Mouse (Mus musculus): ENCODE data around the gene Tmem189. TPM values are rescaled to one million over a fixed set of nuclear protein-coding genes. Genes with fewer than 3 reads are reported as not detected.
A peak's percentile ranks its signal among the peaks of the same experiment; 100 is the strongest.

Tmem189 gene
- polyA plus RNA-seq, 1 experiment from 2014 or later: 40.9 TPM

GRCm38 (mm10) chr2:167628872-167629271, 60.8 kb downstream of the Tmem189 start:
- Histone ChIP-seq H3K27ac (replicated peaks in 1 of 2; ENCODE audit: control insufficient read depth in 1 of 2, insufficient read depth in 1 of 2, low read depth in 2 of 2, low read length in 2 of 2) (peak overlapping the region; percentile 54 to 73), H3K36me3 (ENCODE audit: control insufficient read depth, insufficient read depth, low read length) (peaks cover 21% of the 10 kb centered on the region), H3K9me3 (ENCODE audit: control insufficient read depth, low read length) (no peaks in the 10 kb centered on the region), H3K4me1 (ENCODE audit: control insufficient read depth in 2 of 2, insufficient read depth in 2 of 2, low read length in 2 of 2) (peaks cover 38 to 59% of the 10 kb centered on the region in 2 experiments), H3K4me3 (ENCODE audit: control insufficient read depth in 1 of 2, insufficient read depth in 1 of 2, low read depth in 1 of 2, low read length in 2 of 2) (no peak overlapping the region), H3K27me3 (ENCODE audit: control insufficient read depth, insufficient read depth, low read length) (no peaks in the 10 kb centered on the region), H3K4me2 (ENCODE audit: low read length) (peak overlapping the region; percentile 68), H3K9ac (ENCODE audit: low read length) (peak overlapping the region; percentile 93; the same call in 1 of the 2 replicates)
- no peak for ATAC-seq (ENCODE audit: insufficient number of reproducible peaks, insufficient read depth, low FRiP score, low read depth)
- 6% methylated on average over 4 of the region's 4 CpGs for WGBS

DNA sequence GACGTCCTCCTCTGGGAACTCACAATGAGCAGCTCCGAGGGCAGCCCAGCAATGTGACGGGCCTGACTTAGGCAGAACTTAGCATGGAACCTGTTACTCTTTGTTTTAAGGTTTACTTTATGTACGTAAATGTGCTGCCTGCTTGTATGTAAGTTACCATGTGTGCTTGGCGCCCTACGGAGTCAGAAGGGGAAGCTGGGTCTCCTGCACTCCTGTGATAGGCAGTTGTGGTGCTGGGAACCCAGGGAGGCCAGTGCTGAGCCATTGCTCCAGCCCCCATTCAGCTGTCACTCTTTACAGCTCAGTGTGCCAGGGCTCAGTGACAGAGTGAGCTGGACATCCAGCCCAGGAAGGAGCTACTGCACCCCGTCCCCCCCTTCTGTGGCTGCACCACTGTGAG, 62.6 kb downstream of the Tmem189 start:
- H3K27me3 ChIP-seq (ENCODE audit: control insufficient read depth, insufficient read depth, low read length): no peaks in the 10 kb centered on the region
- H3K27ac ChIP-seq (replicated peaks in 1 of 2; ENCODE audit: control insufficient read depth in 1 of 2, insufficient read depth in 1 of 2, low read depth in 2 of 2, low read length in 2 of 2): no peak overlapping the region
- H3K36me3 ChIP-seq (ENCODE audit: control insufficient read depth, insufficient read depth, low read length): peaks cover 21% of the 10 kb centered on the region
- H3K4me3 ChIP-seq (ENCODE audit: control insufficient read depth in 1 of 2, insufficient read depth in 1 of 2, low read depth in 1 of 2, low read length in 2 of 2): no peak overlapping the region
- H3K4me1 ChIP-seq (ENCODE audit: control insufficient read depth in 2 of 2, insufficient read depth in 2 of 2, low read length in 2 of 2): peaks cover 35 to 58% of the 10 kb centered on the region in 2 experiments
- H3K4me2 ChIP-seq (ENCODE audit: low read length): no peak overlapping the region
- no peak for ATAC-seq (ENCODE audit: insufficient number of reproducible peaks, insufficient read depth, low FRiP score, low read depth)
- no peaks in the 10 kb centered on the region for H3K9me3 ChIP-seq (ENCODE audit: control insufficient read depth, low read length)
- 84% methylated on average over 7 of the region's 7 CpGs for WGBS
- no peak overlapping the region for H3K9ac ChIP-seq (ENCODE audit: low read length)

- Histone ChIP-seq H3K4me1 (ENCODE audit: control insufficient read depth in 2 of 2, insufficient read depth in 2 of 2, low read length in 2 of 2) (peaks cover 40 to 62% of the 10 kb centered on the region in 2 experiments), H3K4me2 (ENCODE audit: low read length) (no peak overlapping the region), H3K27me3 (ENCODE audit: control insufficient read depth, insufficient read depth, low read length) (no peaks in the 10 kb centered on the region), H3K27ac (replicated peaks in 1 of 2; ENCODE audit: control insufficient read depth in 1 of 2, insufficient read depth in 1 of 2, low read depth in 2 of 2, low read length in 2 of 2) (0 out of 4 replicates have a peak overlapping the region, but pooled peaks of 1 of the 2 experiments have one; percentile 26), H3K9me3 (ENCODE audit: control insufficient read depth, low read length) (no peaks in the 10 kb centered on the region), H3K36me3 (ENCODE audit: control insufficient read depth, insufficient read depth, low read length) (peaks cover 21% of the 10 kb centered on the region), H3K9ac (ENCODE audit: low read length) (no peak overlapping the region), H3K4me3 (ENCODE audit: control insufficient read depth in 1 of 2, insufficient read depth in 1 of 2, low read depth in 1 of 2, low read length in 2 of 2) (no peak overlapping the region)
- ATAC-seq (ENCODE audit: insufficient number of reproducible peaks, insufficient read depth, low FRiP score, low read depth): no peak
- 45% methylated on average over 2 of the region's 2 CpGs for WGBS
Observed at GRCm38 (mm10) chr2:167625670-167626069, 64.0 kb downstream of the Tmem189 start.

DNA sequence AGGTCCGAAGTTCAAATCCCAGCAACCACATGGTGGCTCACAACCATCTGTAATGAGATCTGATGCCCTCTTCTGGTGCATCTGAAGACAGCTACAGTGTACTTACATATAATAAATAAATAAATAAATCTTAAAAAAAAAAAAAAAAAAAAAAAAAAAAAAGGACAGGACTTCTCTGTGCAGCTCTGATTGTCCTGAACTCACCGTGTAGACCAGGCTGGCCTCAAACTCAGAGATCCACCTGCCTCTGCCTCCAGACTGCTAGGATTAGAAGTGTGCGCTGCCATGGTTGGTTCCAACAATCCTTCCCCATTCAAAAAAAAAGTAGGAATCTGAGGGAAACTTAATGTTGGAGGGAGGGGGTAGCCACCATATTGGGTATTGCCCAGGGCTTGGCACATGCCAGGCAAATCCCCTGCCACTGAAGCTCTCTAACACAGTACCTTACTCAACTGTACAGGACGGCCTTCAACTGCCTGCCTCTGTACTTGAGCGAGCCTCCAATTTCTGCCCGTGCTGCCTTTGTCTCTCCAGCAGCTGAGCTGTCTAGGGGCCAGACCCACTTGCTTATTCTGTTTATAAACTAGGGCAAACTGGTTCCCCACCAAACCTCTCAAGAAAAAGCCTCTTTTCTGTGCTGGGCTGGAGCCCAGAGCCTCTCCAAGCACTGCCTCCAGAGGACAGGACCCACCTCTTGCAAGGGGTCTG, 65.1 kb downstream of the Tmem189 start:
- Histone ChIP-seq H3K4me3 (ENCODE audit: control insufficient read depth in 1 of 2, insufficient read depth in 1 of 2, low read depth in 1 of 2, low read length in 2 of 2) (no peak overlapping the region), H3K36me3 (ENCODE audit: control insufficient read depth, insufficient read depth, low read length) (peaks cover 21% of the 10 kb centered on the region), H3K4me1 (ENCODE audit: control insufficient read depth in 2 of 2, insufficient read depth in 2 of 2, low read length in 2 of 2) (peaks cover 29 to 51% of the 10 kb centered on the region in 2 experiments), H3K9me3 (ENCODE audit: control insufficient read depth, low read length) (no peaks in the 10 kb centered on the region), H3K27ac (replicated peaks in 1 of 2; ENCODE audit: control insufficient read depth in 1 of 2, insufficient read depth in 1 of 2, low read depth in 2 of 2, low read length in 2 of 2) (no peak overlapping the region), H3K27me3 (ENCODE audit: control insufficient read depth, insufficient read depth, low read length) (no peaks in the 10 kb centered on the region), H3K9ac (ENCODE audit: low read length) (no peak overlapping the region), H3K4me2 (ENCODE audit: low read length) (no peak overlapping the region)
- no peak for ATAC-seq (ENCODE audit: insufficient number of reproducible peaks, insufficient read depth, low FRiP score, low read depth)
- WGBS: 89% methylated on average over 6 of the region's 6 CpGs

DNA sequence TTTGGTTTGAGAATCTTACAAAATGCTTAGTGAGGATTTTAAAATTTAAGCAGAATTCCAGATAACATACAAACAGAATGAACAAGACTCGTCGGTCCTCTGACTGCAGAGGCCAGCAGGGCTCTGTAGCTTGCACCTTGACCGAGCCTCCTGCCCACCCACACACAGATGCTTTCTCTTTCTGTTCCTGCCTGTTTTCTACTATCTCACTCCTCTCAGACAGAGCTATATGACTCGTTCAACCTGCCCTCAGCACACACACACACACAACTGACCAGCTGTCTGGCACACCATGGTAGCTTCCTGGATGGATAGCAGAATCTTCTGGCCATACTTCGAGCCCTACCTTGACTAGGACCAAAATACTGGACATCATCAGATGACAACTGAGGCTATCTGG, 66.7 kb downstream of the Tmem189 start:
- 42% methylated on average over 5 of the region's 5 CpGs for WGBS
- ATAC-seq (ENCODE audit: insufficient number of reproducible peaks, insufficient read depth, low FRiP score, low read depth): no peak

DNA sequence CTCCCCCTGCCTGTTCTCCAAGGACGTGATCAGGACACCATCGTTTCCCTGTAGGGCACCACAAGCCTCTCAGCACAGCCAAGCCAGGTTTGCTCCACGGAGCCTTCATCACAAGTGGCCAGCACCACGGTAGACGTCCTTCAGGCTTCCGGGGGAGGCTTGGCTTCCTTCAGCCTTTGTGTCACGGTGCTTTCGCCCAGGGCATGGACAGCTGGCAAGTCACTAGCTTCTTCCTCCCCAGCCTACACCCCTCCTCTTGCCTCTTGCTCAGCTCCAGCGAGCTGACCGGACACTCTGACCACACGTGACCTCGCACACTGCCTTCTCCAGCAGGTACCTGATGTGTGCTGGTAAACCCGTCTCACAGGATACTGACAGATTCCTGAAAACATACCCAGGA, 67.3 kb downstream of the Tmem189 start:
- no peaks in the 10 kb centered on the region for H3K9me3 ChIP-seq (ENCODE audit: control insufficient read depth, low read length)
- no peak for ATAC-seq (ENCODE audit: insufficient number of reproducible peaks, insufficient read depth, low FRiP score, low read depth)
- 0 out of 4 replicates have a peak overlapping the region, but pooled peaks of 1 of the 2 experiments have one; percentile 8 for H3K27ac ChIP-seq (replicated peaks in 1 of 2; ENCODE audit: control insufficient read depth in 1 of 2, insufficient read depth in 1 of 2, low read depth in 2 of 2, low read length in 2 of 2)
- H3K36me3 ChIP-seq (ENCODE audit: control insufficient read depth, insufficient read depth, low read length): peaks cover 13% of the 10 kb centered on the region
- peaks cover 16 to 35% of the 10 kb centered on the region in 2 experiments for H3K4me1 ChIP-seq (ENCODE audit: control insufficient read depth in 2 of 2, insufficient read depth in 2 of 2, low read length in 2 of 2)
- 61% methylated on average over 13 of the region's 13 CpGs for WGBS
- H3K4me3 ChIP-seq (ENCODE audit: control insufficient read depth in 1 of 2, insufficient read depth in 1 of 2, low read depth in 1 of 2, low read length in 2 of 2): no peak overlapping the region
- no peak overlapping the region for H3K4me2 ChIP-seq (ENCODE audit: low read length)
- H3K27me3 ChIP-seq (ENCODE audit: control insufficient read depth, insufficient read depth, low read length): no peaks in the 10 kb centered on the region
- H3K9ac ChIP-seq (ENCODE audit: low read length): peak overlapping the region; percentile 1; the same call in 1 of the 2 replicates

More for the DNA sequence above, 66.7 kb downstream of the Tmem189 start:
- Histone ChIP-seq H3K4me2 (ENCODE audit: low read length) (no peak overlapping the region), H3K27ac (replicated peaks in 1 of 2; ENCODE audit: control insufficient read depth in 1 of 2, insufficient read depth in 1 of 2, low read depth in 2 of 2, low read length in 2 of 2) (no peak overlapping the region), H3K36me3 (ENCODE audit: control insufficient read depth, insufficient read depth, low read length) (peaks cover 16% of the 10 kb centered on the region), H3K9ac (ENCODE audit: low read length) (no peak overlapping the region), H3K9me3 (ENCODE audit: control insufficient read depth, low read length) (no peaks in the 10 kb centered on the region), H3K27me3 (ENCODE audit: control insufficient read depth, insufficient read depth, low read length) (no peaks in the 10 kb centered on the region), H3K4me3 (ENCODE audit: control insufficient read depth in 1 of 2, insufficient read depth in 1 of 2, low read depth in 1 of 2, low read length in 2 of 2) (no peak overlapping the region), H3K4me1 (ENCODE audit: control insufficient read depth in 2 of 2, insufficient read depth in 2 of 2, low read length in 2 of 2) (peaks cover 16 to 36% of the 10 kb centered on the region in 2 experiments)

- no peaks in the 10 kb centered on the region for H3K27me3 ChIP-seq (ENCODE audit: control insufficient read depth, insufficient read depth, low read length)
- peaks cover 15% of the 10 kb centered on the region for H3K36me3 ChIP-seq (ENCODE audit: control insufficient read depth, insufficient read depth, low read length)
- no peak overlapping the region for H3K4me2 ChIP-seq (ENCODE audit: low read length)
- H3K9ac ChIP-seq (ENCODE audit: low read length): peak overlapping the region; percentile 1; the same call in 1 of the 2 replicates
- H3K4me1 ChIP-seq (ENCODE audit: control insufficient read depth in 2 of 2, insufficient read depth in 2 of 2, low read length in 2 of 2): peaks cover 16 to 30% of the 10 kb centered on the region in 2 experiments
- H3K9me3 ChIP-seq (ENCODE audit: control insufficient read depth, low read length): no peaks in the 10 kb centered on the region
- no peak overlapping the region; a peak in 1 of 4 replicates for H3K27ac ChIP-seq (replicated peaks in 1 of 2; ENCODE audit: control insufficient read depth in 1 of 2, insufficient read depth in 1 of 2, low read depth in 2 of 2, low read length in 2 of 2)
- WGBS: 69% methylated on average over 9 of the region's 9 CpGs
- no peak overlapping the region for H3K4me3 ChIP-seq (ENCODE audit: control insufficient read depth in 1 of 2, insufficient read depth in 1 of 2, low read depth in 1 of 2, low read length in 2 of 2)
- ATAC-seq (ENCODE audit: insufficient number of reproducible peaks, insufficient read depth, low FRiP score, low read depth): no peak
Observed at GRCm38 (mm10) chr2:167621255-167622087, 68.2 kb downstream of the Tmem189 start.

All from heart, embryonic 14.5 days (tissue).